Mouse (Mus musculus) CD4-positive, CD25-positive, alpha-beta regulatory T cell, adult 4 months (primary cell): ENCODE results near the gene Vmn1r42. TPM values are rescaled to one million over a fixed set of nuclear protein-coding genes. Genes with fewer than 3 reads are reported as not detected.
"Not testable (repeated sequence)": the region's sequence is repeated elsewhere in the genome, so short reads cannot be mapped to it uniquely, and the experiment has no call there.

Source experiments
- ATAC-seq: one replicate; pipeline ENCODE4 v1.8.0; 2017
- polyA plus RNA-seq, 2 experiments: library from polyadenylated mRNA; unstranded; fragments of 100-300 nt; shearing (Covaris generic); gene quantifications; one replicate each; pipeline ENCODE4 v1.2.1; 2017

Vmn1r42 gene
- polyA plus RNA-seq: not detected

- not testable (repeated sequence) for ATAC-seq
Observed at GRCm38 (mm10) chr6:89876313-89876712, at the start of gene Vmn1r42, which contains the start of gene Vmn1r43. Gene Vmn1r42 (minus strand): TSS chr6:89876413. Gene Vmn1r43 (minus strand): TSS chr6:89876413.

GRCm38 (mm10) chr6:89883812-89884211 lies 7.6 kb upstream of the Vmn1r42 start:
- ATAC-seq: no peak

- no peak for ATAC-seq
Observed at GRCm38 (mm10) chr6:89883360-89883759, 7.1 kb upstream of the Vmn1r42 start, which contains the start of gene Vmn1r44. Gene Vmn1r44 (plus strand): TSS chr6:89883660.

GRCm38 (mm10) chr6:89880867-89881266 lies 4.7 kb upstream of the Vmn1r42 start:
- no peak for ATAC-seq

- ATAC-seq: no peak
Observed at GRCm38 (mm10) chr6:89876963-89877362, 750 bp upstream of the Vmn1r42 start.

- no peak for ATAC-seq
Observed at GRCm38 (mm10) chr6:89867976-89868375, 8.2 kb downstream of the Vmn1r42 start.

GRCm38 (mm10) chr6:89867276-89867675 lies 8.9 kb downstream of the Vmn1r42 start:
- ATAC-seq: no peak

- ATAC-seq: no peak
Observed at GRCm38 (mm10) chr6:89863792-89864191, 12.4 kb downstream of the Vmn1r42 start.

GRCm38 (mm10) chr6:89859839-89860238 lies 16.4 kb downstream of the Vmn1r42 start:
- no peak for ATAC-seq

GRCm38 (mm10) chr6:89857552-89857951 lies 18.7 kb downstream of the Vmn1r42 start:
- no peak for ATAC-seq

Other genes with a start within 250 kb of the Vmn1r42 start
- gene Txnrd3, start 232.4 kb downstream of the Vmn1r42 start, polyA plus RNA-seq: under 1 TPM; 0.30 to 0.48 TPM
- gene Vmn1r40, start 168.9 kb downstream of the Vmn1r42 start, polyA plus RNA-seq: not detected
- gene Vmn1r41, start 135.6 kb downstream of the Vmn1r42 start, polyA plus RNA-seq: not detected
- gene Vmn1r43, start within 50 bp of the Vmn1r42 start, polyA plus RNA-seq: under 1 TPM in 1 of 2 experiments, not detected in 1; 0.04 TPM
- not detected for gene Vmn1r44, start 7.2 kb upstream of the Vmn1r42 start, polyA plus RNA-seq
- not detected for gene Vmn1r45, start 64.2 kb upstream of the Vmn1r42 start, polyA plus RNA-seq
- gene Vmn1r46, start 92.9 kb upstream of the Vmn1r42 start, polyA plus RNA-seq: under 1 TPM in 1 of 2 experiments, not detected in 1; 0.04 TPM
- not detected for gene Vmn1r47, start 139.7 kb upstream of the Vmn1r42 start, polyA plus RNA-seq
- gene Vmn1r48, start 160.4 kb upstream of the Vmn1r42 start, polyA plus RNA-seq: not detected
- not detected for gene Vmn1r49, start 202.1 kb upstream of the Vmn1r42 start, polyA plus RNA-seq
- not detected for gene Vmn1r50, start 225.0 kb upstream of the Vmn1r42 start, polyA plus RNA-seq
- not detected for gene Vmn1r51, start 246.2 kb upstream of the Vmn1r42 start, polyA plus RNA-seq